Mouse (Mus musculus): Measurements from ENCODE around the gene Olfr776.

The Olfr776 gene

DNA sequence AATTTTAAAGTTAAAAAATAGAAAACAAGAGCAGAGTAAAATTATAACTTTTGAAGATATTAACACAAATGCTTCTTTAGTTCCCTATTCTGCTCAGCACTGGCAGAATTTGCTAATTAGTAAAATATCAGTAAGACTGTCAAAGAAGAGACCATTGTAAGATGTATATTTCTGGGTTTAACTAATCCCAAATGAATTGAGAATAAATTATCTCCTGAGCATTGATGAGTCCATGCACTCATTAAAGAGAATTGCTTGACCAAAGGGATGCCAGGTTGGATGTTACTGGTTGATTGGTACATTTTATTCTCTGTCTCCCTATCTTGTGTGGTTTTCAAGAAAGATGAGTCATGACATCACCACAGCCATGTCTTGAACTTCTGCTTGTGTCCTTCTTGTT lies at the start of gene Olfr776:
TSS of gene Olfr776 (plus strand) at position 301 of the 400 bp plus-strand sequence.
- TF ChIP-seq GATA4 (IDR thresholded peaks at IDR 0.05; ENCODE audit: insufficient replicate concordance, low read length): no peak

DNA sequence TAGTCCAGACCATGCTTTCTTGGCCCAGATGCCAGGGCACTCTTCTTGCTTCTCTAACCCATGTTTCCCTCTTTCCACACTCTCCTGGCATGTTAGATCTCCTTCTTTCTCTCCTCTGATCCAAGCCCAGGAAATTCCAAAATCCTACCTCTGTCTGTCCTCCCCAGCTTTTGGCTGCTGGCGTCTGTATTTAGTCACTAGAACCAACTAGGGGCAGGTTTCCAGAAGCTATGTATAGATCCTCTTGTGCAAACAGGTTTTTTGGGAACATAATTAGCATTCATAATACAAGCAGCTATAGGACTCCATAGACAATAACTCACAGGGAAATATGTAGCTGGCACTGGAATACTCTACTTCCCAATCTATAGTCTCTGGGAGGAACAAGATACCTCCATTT lies 28.2 kb upstream of the Olfr776 start:
- TF ChIP-seq GATA4 (IDR thresholded peaks at IDR 0.05; ENCODE audit: insufficient replicate concordance, low read length): no peak

DNA sequence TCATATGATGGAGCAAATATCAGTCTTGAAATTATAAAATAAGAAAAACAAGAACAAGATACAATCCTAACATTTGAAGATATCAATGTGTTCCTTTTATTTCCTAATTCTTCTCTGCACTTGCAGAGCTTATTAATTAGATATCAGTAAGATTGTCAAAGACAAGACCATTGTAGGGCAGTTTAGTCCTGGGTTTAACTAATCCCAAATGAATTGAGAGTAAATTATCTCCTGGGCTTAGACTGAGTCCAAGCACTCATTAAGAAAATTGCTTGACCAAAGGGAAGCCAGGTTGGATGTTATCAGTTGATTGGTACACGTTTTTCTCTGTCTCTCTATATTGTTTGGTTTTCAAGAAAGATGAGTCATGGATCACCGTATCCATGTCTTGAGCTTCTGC lies 23.0 kb upstream of the Olfr776 start, which contains the start of gene Olfr774:
TSS of gene Olfr774 (plus strand) at position 301 of the 400 bp plus-strand sequence.
- TF ChIP-seq GATA4 (IDR thresholded peaks at IDR 0.05; ENCODE audit: insufficient replicate concordance, low read length): no peak

DNA sequence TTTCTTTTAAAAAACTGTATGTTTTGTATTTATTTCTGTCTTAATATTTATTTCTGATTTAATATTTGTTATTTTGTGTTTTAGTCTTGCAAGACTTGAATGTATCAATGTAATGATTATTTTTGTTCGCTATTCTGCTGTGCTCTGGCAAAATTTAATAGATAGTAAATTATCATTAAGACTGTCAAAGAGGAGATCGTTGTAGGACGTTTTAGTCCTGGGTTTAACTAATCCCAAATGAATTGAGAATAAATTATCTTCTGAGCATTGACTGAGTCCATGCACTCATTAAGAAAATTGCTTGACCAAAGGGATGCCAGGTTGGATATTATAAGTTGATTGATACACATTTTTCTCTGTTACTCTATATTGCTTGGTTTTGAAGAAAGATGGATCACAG lies 10.8 kb upstream of the Olfr776 start, which contains the start of gene Olfr775:
TSS of gene Olfr775 (plus strand) at position 301 of the 400 bp plus-strand sequence.
- TF ChIP-seq GATA4 (IDR thresholded peaks at IDR 0.05; ENCODE audit: insufficient replicate concordance, low read length): no peak

DNA sequence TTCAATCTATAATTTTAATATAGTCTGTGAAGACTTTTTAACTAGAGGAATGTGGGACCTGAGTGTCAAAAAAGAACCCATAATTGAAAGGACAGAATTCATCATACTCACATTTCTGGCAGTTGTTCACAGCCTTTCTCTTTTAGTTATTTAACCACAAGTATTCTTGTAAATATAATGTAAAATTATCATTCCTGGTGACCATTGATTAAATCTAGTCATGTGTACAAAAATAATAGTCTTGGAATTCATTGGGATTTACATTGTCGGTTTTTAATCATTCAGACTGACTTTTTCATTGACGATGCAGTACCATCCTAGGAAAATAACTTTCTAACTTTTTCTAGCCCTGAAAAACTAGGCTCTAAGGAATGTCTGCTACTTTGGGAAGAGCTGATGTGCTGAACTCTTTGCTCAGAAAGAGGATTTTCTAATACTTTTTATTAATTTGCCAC lies 12.2 kb downstream of the Olfr776 start, which contains the start of gene Olfr777:
TSS of gene Olfr777 (minus strand) at position 405 of the 455 bp plus-strand sequence.
- TF ChIP-seq GATA4 (IDR thresholded peaks at IDR 0.05; ENCODE audit: insufficient replicate concordance, low read length): no peak
